Mouse (Mus musculus): ENCODE results near the gene Emp3.
"Not testable (repeated sequence)": the region's sequence is repeated elsewhere in the genome, so short reads cannot be mapped to it uniquely, and the experiment has no call there.

Emp3 gene

GRCm38 (mm10) chr7:45881011-45881410 lies 40.2 kb downstream of the Emp3 start:
- no peak for TF ChIP-seq GATA4 (IDR thresholded peaks at IDR 0.05; ENCODE audit: insufficient replicate concordance, low read length)

DNA sequence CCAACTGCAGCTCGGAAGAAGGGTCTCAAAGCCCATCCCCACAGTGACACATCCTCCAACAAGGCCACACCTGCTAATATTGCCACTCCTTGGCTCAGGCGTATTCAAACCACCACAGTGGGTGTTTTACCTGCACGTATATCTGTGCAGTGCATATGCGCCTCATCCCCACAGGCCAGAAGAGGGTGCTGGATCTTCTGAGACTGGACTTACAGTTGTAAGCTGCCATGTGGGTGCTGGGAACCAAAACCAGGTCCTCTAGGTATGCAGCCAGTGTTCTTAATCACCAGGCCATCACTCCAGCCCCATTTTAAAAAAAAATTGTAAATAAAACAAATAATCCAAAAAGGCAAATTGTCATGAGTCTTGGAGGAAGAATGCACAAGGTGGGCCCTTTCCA lies 40.7 kb downstream of the Emp3 start:
- TF ChIP-seq GATA4 (IDR thresholded peaks at IDR 0.05; ENCODE audit: insufficient replicate concordance, low read length) = no peak

DNA sequence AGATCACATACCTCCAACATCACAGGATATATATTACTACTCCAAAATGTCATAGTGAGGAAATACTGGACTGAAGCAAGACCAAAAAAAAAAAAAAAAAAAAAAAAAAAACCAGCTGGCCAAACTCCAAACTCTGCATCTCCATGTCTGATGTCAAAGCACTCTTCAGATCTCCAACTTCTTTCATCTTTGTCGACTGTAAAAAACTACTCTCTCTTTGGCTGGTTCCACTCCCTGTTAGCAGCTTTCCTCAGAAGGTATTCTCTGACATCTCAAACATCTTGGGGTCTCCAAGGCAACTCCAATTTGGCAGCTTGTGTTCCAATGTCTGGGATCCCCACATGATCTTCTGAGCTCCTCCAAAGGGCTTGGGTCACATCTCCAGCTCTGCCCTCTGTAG lies 42.9 kb downstream of the Emp3 start, which contains the start of gene Grin2d:
Gene Grin2d (minus strand): TSS at position 101 of the 400 bp plus-strand sequence.
- not testable (repeated sequence) for TF ChIP-seq GATA4 (IDR thresholded peaks at IDR 0.05; ENCODE audit: insufficient replicate concordance, low read length)

DNA sequence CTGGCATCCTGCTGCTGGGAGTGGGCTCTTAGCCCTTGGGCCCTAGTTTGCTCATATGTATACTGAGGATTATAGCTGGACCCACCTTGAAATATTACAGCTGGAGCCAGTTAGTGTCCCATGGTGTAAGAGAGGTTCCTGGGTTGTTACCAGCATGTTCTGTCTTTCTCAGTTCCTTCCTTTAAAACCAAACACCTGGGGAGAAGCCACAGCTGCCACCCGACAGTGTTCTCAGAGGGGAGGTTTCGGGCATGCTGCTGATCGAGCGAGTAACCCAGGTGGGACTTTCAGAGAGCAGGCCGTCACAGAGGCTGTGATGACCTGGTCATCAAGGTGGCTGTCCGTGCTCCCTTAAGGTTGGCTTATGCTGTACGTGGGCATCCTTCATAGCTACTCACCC lies 44.3 kb downstream of the Emp3 start:
- no peak for TF ChIP-seq GATA4 (IDR thresholded peaks at IDR 0.05; ENCODE audit: insufficient replicate concordance, low read length)

DNA sequence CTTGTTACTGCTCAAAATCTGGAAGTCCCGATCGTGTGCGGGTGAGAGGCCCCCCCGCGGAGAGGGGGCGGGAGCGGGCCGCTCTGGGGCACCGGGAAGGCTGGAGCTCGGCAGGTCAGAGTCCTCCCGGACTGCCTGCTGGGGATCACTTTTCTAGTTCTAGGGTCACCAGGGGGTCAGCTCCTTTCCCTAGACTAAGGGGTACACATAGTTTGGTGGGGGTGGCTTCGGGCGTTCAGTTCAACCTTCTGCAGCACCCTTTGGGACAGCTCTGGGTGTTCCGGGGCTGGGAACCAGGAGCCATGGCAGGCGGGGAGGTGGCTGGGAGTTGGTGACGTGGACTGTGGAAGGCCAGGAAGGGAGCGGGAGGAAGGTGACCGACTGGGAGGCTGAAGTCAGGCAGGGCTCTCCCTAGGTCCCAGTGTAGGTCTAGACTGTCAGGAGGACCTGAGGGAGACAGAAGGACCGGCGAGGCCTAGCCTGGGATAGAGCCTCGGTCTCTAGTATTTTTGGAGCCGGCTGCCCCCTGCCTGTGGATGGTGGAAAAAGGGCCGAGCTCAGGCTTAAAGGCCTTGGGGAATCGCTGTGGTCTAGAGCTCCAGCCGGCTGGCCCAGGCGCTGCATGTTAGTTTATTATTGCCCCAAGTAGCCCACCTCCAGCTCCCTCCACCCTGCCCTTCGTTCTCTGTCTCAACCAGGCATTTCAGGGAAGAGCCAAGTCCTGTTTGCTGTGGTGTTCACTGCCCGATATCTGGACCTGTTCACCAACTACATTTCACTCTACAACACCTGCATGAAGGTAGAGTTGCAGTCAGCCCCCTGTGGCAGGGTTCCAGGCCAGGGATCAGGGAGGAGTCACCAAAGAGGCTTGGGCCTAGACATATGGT lies 47.9 kb downstream of the Emp3 start:
- no peak for TF ChIP-seq GATA4 (IDR thresholded peaks at IDR 0.05; ENCODE audit: insufficient replicate concordance, low read length)

DNA sequence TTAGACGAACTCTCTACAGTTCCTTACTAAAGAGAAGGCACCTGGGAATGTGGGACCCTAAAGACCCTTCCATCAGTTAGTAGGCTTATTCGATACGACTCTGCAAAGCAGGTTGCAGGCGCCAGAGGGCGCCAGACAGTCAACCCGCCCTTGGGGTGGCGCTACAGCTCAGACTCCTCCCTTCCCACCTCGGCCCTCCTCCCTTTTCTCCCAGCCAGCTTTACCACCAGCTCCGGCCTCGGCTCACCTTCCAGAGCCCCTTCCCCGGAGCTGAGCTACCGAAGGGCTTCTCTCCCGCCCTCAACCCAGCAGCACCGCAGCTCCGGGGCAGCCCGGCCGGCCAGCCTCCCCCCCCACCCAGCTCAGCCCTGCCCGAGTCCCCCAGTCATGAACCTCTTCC lies 48.6 kb downstream of the Emp3 start, which contains the start of gene Kdelr1:
Gene Kdelr1 (plus strand): TSS at position 149 of the 400 bp plus-strand sequence.
- no peak for TF ChIP-seq GATA4 (IDR thresholded peaks at IDR 0.05; ENCODE audit: insufficient replicate concordance, low read length)

GRCm38 (mm10) chr7:45870282-45871058 lies 50.7 kb downstream of the Emp3 start:
- TF ChIP-seq GATA4 (IDR thresholded peaks at IDR 0.05; ENCODE audit: insufficient replicate concordance, low read length) = no peak

DNA sequence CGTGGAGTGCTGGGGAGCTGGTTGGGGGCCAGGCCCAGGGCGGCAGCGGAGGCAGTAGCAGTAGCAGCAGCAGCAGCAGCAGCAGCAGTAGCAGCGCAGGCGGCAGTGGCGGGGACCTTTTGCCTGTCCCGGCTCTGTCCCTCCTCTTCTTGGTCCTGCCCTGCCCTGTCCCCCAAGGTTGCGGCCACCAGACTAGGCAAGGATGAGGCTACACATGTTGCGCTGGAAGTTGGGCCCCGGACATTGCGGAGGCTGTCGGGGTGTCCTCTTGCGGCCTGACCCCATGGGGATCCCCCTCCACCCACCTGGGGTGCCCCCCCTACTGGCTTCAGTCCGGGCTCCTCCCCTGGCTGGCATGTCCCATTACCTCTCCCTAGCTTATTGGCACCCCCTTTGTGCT lies 51.4 kb downstream of the Emp3 start:
- no peak for TF ChIP-seq GATA4 (IDR thresholded peaks at IDR 0.05; ENCODE audit: insufficient replicate concordance, low read length)

- no peak for TF ChIP-seq GATA4 (IDR thresholded peaks at IDR 0.05; ENCODE audit: insufficient replicate concordance, low read length)
These were observed 52.0 kb downstream of the Emp3 start for GRCm38 (mm10) chr7:45869107-45869670.
